Mouse (Mus musculus) kidney, adult 8-10 months (tissue): ENCODE data around the gene Olfr871.
"Not testable (repeated sequence)": the region's sequence is repeated elsewhere in the genome, so short reads cannot be mapped to it uniquely, and the experiment has no call there.

Experiments used
- DNase-seq, 2 experiments: peaks; one replicate each; pipeline ENCODE4 v3.0.0; 2022

Gene Olfr871

DNA sequence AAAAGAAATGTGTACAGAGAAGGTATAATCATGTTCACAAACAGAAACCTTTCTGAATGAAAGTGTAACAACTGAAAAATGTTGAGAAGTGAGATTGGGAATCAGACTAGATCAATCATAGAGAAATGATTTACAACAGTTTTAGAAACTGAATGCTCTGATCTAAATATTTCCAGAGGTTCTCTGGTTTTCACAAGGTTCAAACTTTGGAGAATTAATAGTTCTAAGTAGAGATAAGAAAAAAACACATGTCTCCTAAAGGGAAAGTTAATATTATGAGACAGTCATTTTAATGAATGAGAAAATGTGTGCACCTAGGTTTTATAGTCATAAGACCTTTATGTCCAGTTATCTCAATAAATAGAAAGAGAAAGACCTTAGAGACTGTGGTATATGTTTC, at the start of gene Olfr871:
Gene Olfr871 (plus strand): TSS at position 301 of the 400 bp plus-strand sequence.
- DNase-seq: no peak

DNA sequence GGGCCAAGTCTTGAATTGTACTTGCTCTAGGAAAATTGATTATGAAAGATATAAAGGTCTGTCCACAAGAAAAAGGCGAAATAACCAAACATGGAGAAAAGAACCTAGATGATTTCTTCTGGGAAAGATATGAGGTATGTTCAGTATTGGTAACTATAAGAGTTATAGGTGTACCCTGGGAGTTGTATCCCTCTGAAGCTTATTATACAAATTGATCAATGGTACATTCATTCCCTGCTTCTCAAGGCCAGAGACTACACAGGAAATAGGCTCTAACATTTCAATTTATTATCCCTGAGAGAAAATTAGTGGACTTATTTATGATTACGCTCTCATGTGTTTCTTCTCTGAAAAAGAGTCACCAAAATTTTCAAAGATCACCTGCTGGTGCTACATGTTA, 38.0 kb upstream of the Olfr871 start, which contains the start of gene Olfr870:
Gene Olfr870 (minus strand): TSS at position 101 of the 400 bp plus-strand sequence.
- no peak for DNase-seq

DNA sequence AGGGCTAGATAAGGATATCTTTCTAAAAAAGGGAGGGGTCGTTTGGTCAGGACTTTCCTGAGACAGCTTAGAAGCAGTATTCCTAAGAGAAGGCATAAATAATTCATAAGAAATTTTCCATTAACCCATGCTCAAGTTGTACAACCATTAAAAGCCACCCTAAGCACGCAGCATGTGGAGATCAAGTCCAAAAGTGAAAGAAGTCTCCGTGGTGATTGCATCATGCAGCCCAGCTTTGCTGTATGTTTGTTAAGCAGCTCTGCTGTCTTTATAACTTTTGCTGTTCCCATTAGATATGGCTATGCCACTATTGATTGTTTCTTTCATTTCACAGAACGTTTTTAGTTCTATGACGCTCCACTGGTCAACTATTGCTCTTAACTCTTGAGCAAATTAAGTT, 32.5 kb upstream of the Olfr871 start:
- DNase-seq: peak in 1 of 2 experiments; percentile 0

DNA sequence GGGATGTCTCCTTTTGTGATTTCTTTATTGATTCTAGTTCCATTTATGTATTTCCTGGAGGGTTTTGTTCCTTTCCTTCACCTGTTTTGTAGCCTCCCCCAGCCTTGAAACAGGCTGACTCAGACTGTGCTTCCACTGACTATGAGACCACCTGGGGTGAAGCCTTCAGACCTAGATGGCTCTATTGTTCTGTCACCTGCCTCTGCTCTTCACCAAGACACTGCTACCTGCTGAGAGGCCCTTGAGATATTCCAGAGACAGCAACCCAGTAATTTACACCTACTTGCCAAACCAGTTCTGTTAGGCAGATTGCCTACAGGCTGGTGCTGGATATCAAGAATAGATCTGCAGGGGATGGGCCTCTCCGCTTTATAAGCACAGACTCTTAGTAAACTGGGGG, 9.9 kb upstream of the Olfr871 start:
- no peak for DNase-seq

DNA sequence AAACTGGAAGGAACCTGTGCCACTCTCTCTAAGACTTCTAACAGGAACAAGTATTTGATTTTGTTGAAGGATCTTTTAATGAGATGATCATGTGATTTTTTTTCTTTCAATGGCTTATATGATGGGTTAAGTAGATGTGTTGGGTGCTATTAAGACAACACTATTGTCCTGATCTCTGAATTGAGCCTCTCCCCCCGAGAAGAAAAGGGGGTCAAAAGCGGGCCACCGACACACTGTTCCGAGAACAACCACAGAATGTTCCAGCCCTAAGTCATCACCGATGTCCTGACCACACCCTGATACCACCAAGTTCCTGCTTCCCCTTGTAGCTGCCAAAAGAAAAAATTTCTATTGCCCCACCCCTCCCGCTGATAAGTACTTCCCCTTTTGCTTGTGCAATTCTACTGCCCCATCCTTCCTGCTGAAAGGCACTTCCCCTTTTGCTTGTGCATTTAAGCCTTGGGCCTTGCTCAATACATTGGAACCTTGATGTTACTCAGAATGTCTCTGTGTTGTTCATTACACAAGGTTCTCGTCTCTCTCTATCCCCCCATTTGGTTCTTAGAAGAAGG, 8.5 kb upstream of the Olfr871 start:
- DNase-seq: not testable (repeated sequence)

DNA sequence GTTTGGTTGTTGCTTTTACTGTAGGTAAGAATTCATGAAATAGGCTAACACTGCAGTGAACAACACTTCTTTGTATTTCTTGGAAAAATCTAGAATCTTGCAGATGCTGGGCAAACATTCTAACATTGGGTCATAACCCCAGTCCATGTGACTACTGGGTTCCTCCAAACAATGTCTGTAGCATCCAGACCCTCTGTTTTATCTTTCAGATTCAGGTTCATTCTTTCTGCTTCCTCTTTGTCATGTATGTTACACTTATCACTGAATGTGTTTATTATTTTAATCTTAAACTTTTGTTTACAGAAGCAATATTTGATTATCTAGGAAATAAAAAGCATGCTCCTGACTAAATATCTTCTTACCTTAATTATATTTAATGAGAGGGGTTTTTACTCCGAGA, 1.2 kb upstream of the Olfr871 start:
- DNase-seq: no peak

DNA sequence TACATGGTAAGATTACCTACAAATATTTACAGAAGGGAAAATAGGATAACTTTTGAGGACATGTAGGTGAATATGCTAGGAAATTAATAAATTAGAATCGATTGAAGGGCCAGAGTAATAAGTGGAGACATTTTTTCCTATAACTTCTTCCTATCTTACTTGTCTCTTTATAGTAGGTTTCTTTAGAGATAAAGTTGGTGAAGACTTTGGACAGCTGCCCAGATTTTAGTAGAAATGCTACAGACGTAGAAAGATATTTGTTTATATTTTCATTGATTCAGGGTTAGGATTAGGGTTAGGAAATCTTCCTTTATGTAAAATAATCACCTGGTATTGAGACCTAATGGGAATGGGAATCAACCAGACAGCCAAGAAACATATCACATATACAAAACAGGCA, 530 bp upstream of the Olfr871 start:
- no peak for DNase-seq

DNA sequence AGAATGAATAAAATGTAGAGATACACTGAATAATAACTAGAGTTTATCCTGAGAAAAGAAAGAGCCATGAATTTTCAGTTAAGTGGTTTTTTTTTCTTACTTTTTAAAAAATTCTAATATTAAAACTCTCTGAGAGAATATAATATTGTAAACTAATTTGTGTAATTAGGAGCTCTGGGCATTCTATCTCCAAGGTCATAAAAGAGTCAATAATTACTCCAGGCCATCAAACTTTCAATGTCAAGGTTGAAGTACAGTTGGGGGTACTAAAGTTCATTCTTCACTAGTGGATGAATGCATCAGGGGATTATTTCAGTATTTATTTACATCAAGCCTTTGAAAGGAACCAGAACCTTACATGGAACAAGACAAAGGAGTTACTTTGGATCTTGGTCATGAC, 24.8 kb downstream of the Olfr871 start, which contains the start of gene Olfr872:
Gene Olfr872 (plus strand): TSS at position 301 of the 400 bp plus-strand sequence.
- DNase-seq: no peak

DNA sequence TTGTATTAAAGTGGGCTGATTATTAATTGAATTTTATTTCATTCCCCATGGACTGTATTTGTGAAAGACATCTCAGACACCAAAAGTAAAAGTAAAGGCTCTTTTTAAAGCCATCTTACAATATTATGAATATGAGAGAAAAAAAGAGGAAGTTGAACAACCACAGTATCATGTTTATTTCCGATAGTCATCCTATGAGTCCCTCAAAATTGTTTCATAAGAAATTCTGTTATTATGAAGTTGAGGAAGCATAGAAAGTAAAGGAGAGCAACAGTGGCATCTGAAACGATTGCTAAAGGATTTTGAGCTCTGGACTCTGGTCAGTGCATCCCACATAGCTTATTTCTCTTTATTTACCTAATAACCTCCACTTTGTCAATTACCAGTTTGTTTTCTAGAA, 25.4 kb downstream of the Olfr871 start:
- DNase-seq: no peak
